Mouse (Mus musculus) embryonic facial prominence, embryonic 12.5 days (tissue): ENCODE data around the gene Adamts17. TPM values are rescaled to one million over a fixed set of nuclear protein-coding genes. Genes with fewer than 3 reads are reported as not detected.

Source experiments
- ATAC-seq: fragments of 200-750 bp; cut with Nextera tagmentation; 2 replicates; pipeline ENCODE4 v1.8.0; 2017; ENCODE audit not compliant: insufficient number of reproducible peaks, insufficient read depth, low FRiP score, low TSS enrichment
- H3K27ac ChIP-seq: fragments of 300-500 bp; sonication (generic); 2 replicates; pipeline ENCODE4 v1.5.1; 2016; ENCODE audit warnings: mild to moderate bottlenecking
- H3K27me3 ChIP-seq: fragments of 300-500 bp; sonication (generic); 2 replicates; pipeline ENCODE4 v1.6.1; 2016; ENCODE audit warnings: mild to moderate bottlenecking, moderate library complexity
- H3K36me3 ChIP-seq: fragments of 300-500 bp; sonication (generic); 2 replicates; pipeline ENCODE4 v1.6.1; 2016; ENCODE audit warnings: mild to moderate bottlenecking
- H3K4me1 ChIP-seq: fragments of 300-500 bp; sonication (generic); 2 replicates; pipeline ENCODE4 v1.6.1; 2016
- H3K4me2 ChIP-seq: fragments of 300-500 bp; sonication (generic); replicated peaks from 2 replicates; pipeline ENCODE4 v1.6.1; 2016; ENCODE audit warnings: mild to moderate bottlenecking, moderate library complexity
- H3K4me3 ChIP-seq: fragments of 300-500 bp; sonication (generic); 2 replicates; pipeline ENCODE4 v1.5.1; 2016; ENCODE audit warnings: mild to moderate bottlenecking
- H3K9ac ChIP-seq: fragments of 300-500 bp; sonication (generic); 2 replicates; pipeline ENCODE4 v1.6.1; 2016; ENCODE audit warnings: mild to moderate bottlenecking, moderate library complexity
- H3K9me3 ChIP-seq: fragments of 300-500 bp; sonication (generic); 2 replicates; pipeline ENCODE4 v1.6.1; 2016; ENCODE audit warnings: mild to moderate bottlenecking, moderate library complexity
- WGBS: fragments of 180-500 bp; shearing (Covaris S2); methylation state at CpG from one replicate; pipeline ENCODE4 v1.1.7; 2016; 5-methylcytosine and 5-hydroxymethylcytosine counted together
- polyA plus RNA-seq: library from polyadenylated mRNA; unstranded; fragments of >200 nt; fragmentation: Nextera tagmentation; extraction: Ambion mirVana; gene quantifications from 2 replicates; pipeline ENCODE4 v1.2.1, GENCODE M21; 2016

The Adamts17 gene
- polyA plus RNA-seq, 1 experiment from 2014 or later, result 13.8 TPM

DNA sequence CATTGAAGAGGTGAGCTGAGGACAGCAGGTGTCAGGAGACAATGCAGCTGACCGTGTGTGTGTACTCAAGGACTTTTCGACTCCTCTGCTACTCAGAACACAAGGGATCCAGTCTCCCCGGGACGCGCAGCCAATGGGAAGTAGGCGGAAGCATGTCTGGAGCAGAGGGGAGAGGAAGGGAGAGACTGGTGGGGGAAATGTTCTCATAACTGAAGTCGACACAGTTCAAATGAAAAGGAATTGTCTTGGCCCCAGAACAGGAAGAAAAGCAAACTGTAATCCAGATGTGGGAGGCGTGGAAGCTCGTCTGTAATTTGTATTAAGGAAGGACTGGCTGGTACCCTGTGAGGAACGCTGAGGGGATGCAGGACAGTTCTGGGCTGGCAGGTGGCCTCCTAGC is 135.3 kb downstream of the Adamts17 start:
- H3K27me3 ChIP-seq, result no peaks in the 10 kb centered on the region
- H3K9ac ChIP-seq, result no peak overlapping the region
- WGBS, result 47% methylated on average over 10 of the region's 10 CpGs
- H3K9me3 ChIP-seq, result no peaks in the 10 kb centered on the region
- no peak overlapping the region for H3K4me3 ChIP-seq
- no peak overlapping the region for H3K4me2 ChIP-seq
- no peak for ATAC-seq
- H3K4me1 ChIP-seq, result peaks cover 10% of the 10 kb centered on the region
- H3K36me3 ChIP-seq, result no peaks in the 10 kb centered on the region
- no peak overlapping the region for H3K27ac ChIP-seq

GRCm38 (mm10) chr7:66976371-66976770 is 136.8 kb downstream of the Adamts17 start:
- H3K9me3 ChIP-seq, result no peaks in the 10 kb centered on the region
- ATAC-seq, result no peak
- no peak overlapping the region for H3K4me2 ChIP-seq
- 94% methylated on average over 9 of the region's 9 CpGs for WGBS
- H3K4me1 ChIP-seq, result peaks cover 6% of the 10 kb centered on the region
- no peak overlapping the region for H3K27ac ChIP-seq
- no peak overlapping the region for H3K4me3 ChIP-seq
- no peak overlapping the region for H3K9ac ChIP-seq
- H3K27me3 ChIP-seq, result no peaks in the 10 kb centered on the region
- no peaks in the 10 kb centered on the region for H3K36me3 ChIP-seq

DNA sequence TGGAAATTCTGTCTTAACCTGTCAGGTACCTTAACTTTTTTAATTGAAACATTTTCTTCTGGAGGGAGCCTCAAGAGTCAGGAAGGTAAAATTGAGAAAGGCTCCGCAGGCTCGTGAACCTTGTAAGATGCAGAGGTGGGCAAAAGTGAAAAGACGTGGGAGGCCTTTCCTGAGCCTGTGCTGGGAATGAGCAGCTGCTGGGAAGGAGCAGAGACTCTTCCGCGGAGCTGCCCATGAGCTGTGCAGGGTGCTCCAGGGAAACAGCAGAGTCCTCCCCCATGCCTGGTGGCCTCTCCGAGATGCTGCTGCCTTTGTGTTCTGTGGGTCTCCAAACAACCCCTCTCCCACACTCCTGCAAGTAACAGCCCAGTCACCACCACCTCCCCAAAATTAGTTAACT is 142.1 kb downstream of the Adamts17 start:
- H3K9me3 ChIP-seq, result no peaks in the 10 kb centered on the region
- no peaks in the 10 kb centered on the region for H3K27me3 ChIP-seq
- H3K4me1 ChIP-seq, result no peaks in the 10 kb centered on the region
- H3K9ac ChIP-seq, result no peak overlapping the region
- H3K36me3 ChIP-seq, result no peaks in the 10 kb centered on the region
- H3K4me2 ChIP-seq, result no peak overlapping the region
- no peak overlapping the region for H3K27ac ChIP-seq
- H3K4me3 ChIP-seq, result no peak overlapping the region
- WGBS, result 76% methylated on average over 6 of the region's 6 CpGs
- ATAC-seq, result no peak

DNA sequence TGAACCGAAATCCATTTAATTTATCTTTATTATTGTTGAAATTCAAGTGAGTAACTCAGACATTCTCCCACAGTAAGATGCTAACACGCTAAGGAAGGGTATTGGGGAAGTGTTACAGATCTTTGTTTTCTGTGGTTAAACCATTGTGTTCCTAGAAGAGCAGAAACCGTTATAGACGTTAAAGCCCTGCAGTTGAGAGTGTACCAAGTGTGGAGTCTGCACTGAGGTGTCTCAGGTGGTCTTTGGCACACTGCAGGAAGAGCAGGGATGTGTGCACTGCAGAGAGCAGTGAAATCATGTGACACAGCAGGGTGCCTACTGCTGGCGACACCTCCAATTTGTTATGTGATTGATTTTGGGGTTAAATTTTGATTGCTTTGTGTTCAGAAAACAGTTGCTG is 142.5 kb downstream of the Adamts17 start:
- H3K4me2 ChIP-seq, result no peak overlapping the region
- no peak overlapping the region for H3K27ac ChIP-seq
- H3K4me1 ChIP-seq, result no peaks in the 10 kb centered on the region
- 77% methylated on average over 5 of the region's 5 CpGs for WGBS
- no peak for ATAC-seq
- H3K27me3 ChIP-seq, result no peaks in the 10 kb centered on the region
- no peak overlapping the region for H3K4me3 ChIP-seq
- H3K36me3 ChIP-seq, result no peaks in the 10 kb centered on the region
- no peak overlapping the region for H3K9ac ChIP-seq
- no peaks in the 10 kb centered on the region for H3K9me3 ChIP-seq

- 94% methylated on average over 4 of the region's 4 CpGs for WGBS
- no peaks in the 10 kb centered on the region for H3K9me3 ChIP-seq
- ATAC-seq, result no peak
- no peak overlapping the region for H3K27ac ChIP-seq
- H3K4me2 ChIP-seq, result no peak overlapping the region
- no peaks in the 10 kb centered on the region for H3K4me1 ChIP-seq
- H3K9ac ChIP-seq, result no peak overlapping the region
- no peaks in the 10 kb centered on the region for H3K27me3 ChIP-seq
- H3K4me3 ChIP-seq, result no peak overlapping the region
- H3K36me3 ChIP-seq, result no peaks in the 10 kb centered on the region
These were observed 148.1 kb downstream of the Adamts17 start for GRCm38 (mm10) chr7:66987671-66988070.

GRCm38 (mm10) chr7:66988441-66988840 is 148.9 kb downstream of the Adamts17 start:
- H3K27me3 ChIP-seq, result no peaks in the 10 kb centered on the region
- H3K4me1 ChIP-seq, result no peaks in the 10 kb centered on the region
- H3K4me2 ChIP-seq, result no peak overlapping the region
- ATAC-seq, result no peak
- H3K36me3 ChIP-seq, result no peaks in the 10 kb centered on the region
- H3K9ac ChIP-seq, result no peak overlapping the region
- no peak overlapping the region for H3K4me3 ChIP-seq
- WGBS, result 90% methylated on average over 3 of the region's 3 CpGs
- H3K9me3 ChIP-seq, result no peaks in the 10 kb centered on the region
- H3K27ac ChIP-seq, result no peak overlapping the region

GRCm38 (mm10) chr7:66989357-66990045 is 150.0 kb downstream of the Adamts17 start:
- Histone ChIP-seq H3K9me3 (no peaks in the 10 kb centered on the region), H3K9ac (no peak overlapping the region), H3K4me1 (no peaks in the 10 kb centered on the region), H3K27ac (no peak overlapping the region), H3K4me2 (no peak overlapping the region), H3K4me3 (no peak overlapping the region), H3K36me3 (no peaks in the 10 kb centered on the region), H3K27me3 (no peaks in the 10 kb centered on the region)
- WGBS, result 84% methylated on average over 3 of the region's 3 CpGs
- ATAC-seq, result no peak

DNA sequence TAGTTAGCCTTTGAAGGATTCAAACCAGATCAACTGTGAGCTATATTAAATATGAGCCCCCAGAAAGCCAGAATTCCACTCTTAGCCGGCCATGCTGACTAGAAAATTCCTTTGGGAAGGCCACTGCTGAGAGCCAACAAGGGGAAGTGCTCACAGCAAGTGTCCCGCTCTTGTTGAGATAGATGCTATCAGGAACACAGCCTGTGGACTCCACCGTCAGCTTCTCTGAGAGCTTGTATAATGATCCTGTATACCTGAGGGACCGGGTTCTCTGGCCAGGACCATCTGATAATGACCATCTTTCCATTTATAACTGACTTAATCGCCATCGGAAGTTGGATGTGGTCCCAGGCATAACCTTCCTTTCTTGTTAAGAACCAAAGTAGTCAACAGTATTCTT is 159.3 kb downstream of the Adamts17 start:
- H3K4me1 ChIP-seq, result no peaks in the 10 kb centered on the region
- no peaks in the 10 kb centered on the region for H3K27me3 ChIP-seq
- H3K36me3 ChIP-seq, result no peaks in the 10 kb centered on the region
- WGBS, result 85% methylated on average over 6 of the region's 6 CpGs
- no peak overlapping the region for H3K9ac ChIP-seq
- no peak for ATAC-seq
- H3K4me3 ChIP-seq, result no peak overlapping the region
- H3K9me3 ChIP-seq, result no peaks in the 10 kb centered on the region
- H3K4me2 ChIP-seq, result no peak overlapping the region
- H3K27ac ChIP-seq, result no peak overlapping the region

DNA sequence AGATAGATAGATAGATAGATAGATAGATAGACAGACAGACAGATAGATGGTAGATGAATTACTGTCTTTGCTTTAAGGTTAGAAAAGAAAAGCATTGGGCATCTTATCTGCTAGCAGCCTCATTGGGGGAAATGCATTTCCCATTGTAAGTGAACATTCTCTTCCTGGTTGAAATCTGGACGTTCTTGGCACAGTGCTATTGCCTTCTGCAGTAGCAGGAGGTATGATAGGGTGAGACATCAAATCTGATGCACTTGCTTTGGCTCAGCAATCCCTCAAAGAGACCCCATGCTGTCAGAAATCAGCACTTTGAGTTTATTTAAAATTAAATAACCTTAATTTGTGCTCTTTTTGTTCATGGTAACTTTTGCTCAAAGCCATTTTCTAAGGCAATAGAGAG is 164.1 kb downstream of the Adamts17 start:
- no peaks in the 10 kb centered on the region for H3K9me3 ChIP-seq
- H3K9ac ChIP-seq, result no peak overlapping the region
- H3K4me3 ChIP-seq, result no peak overlapping the region
- H3K4me2 ChIP-seq, result no peak overlapping the region
- H3K4me1 ChIP-seq, result no peaks in the 10 kb centered on the region
- ATAC-seq, result no peak
- H3K27ac ChIP-seq, result no peak overlapping the region
- 63% methylated on average over 1 of the region's 1 CpGs for WGBS
- H3K27me3 ChIP-seq, result no peaks in the 10 kb centered on the region
- H3K36me3 ChIP-seq, result peaks cover 1% of the 10 kb centered on the region; the same call in 1 of the 2 replicates

DNA sequence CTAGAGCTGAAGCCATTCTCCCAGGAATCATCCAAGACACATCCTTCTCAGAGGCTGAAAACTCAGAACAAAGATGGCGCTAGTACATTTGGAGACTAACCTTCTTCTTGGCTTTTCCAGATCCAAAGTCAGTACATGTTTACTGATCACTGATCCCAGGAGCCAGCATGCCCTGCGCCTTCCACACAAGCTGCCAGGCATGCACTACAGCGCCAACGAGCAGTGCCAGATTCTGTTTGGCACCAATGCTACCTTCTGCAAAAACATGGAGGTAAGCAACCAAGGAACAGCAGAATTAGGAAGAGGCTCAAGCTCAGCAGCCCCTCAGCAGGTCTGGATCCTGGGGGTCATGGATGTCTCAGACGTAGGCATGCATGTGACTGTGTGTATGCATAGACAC is 164.7 kb downstream of the Adamts17 start:
- H3K4me2 ChIP-seq, result no peak overlapping the region
- WGBS, result 94% methylated on average over 5 of the region's 5 CpGs
- no peaks in the 10 kb centered on the region for H3K4me1 ChIP-seq
- no peaks in the 10 kb centered on the region for H3K27me3 ChIP-seq
- H3K4me3 ChIP-seq, result no peak overlapping the region
- no peak for ATAC-seq
- H3K9me3 ChIP-seq, result no peaks in the 10 kb centered on the region
- peaks cover 3% of the 10 kb centered on the region; the same call in 1 of the 2 replicates for H3K36me3 ChIP-seq
- H3K27ac ChIP-seq, result no peak overlapping the region
- H3K9ac ChIP-seq, result no peak overlapping the region

DNA sequence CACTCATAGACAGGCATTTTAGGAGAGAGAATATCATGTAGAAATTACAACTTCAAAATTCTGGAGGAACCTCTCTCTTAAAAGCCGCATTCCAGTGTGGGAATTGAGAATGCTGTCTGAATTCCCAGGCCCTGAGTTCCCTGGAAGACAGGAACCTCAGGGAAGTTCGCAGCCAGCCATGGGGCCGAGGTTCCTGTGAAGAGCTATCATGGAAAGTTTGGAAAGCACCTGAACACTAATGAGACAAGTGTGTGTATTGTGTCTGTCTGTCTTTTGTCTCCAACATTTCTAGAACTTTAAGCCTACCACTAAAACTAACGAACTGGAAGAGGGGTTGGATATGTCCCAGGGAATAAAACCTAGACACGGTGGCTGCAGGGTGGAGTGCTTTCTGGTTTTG is 170.3 kb downstream of the Adamts17 start:
- no peaks in the 10 kb centered on the region for H3K4me1 ChIP-seq
- H3K9me3 ChIP-seq, result no peaks in the 10 kb centered on the region
- no peak overlapping the region for H3K4me2 ChIP-seq
- WGBS, result 85% methylated on average over 5 of the region's 5 CpGs
- H3K4me3 ChIP-seq, result no peak overlapping the region
- peaks cover 3% of the 10 kb centered on the region; the same call in 1 of the 2 replicates for H3K36me3 ChIP-seq
- ATAC-seq, result no peak
- no peak overlapping the region for H3K9ac ChIP-seq
- no peaks in the 10 kb centered on the region for H3K27me3 ChIP-seq
- H3K27ac ChIP-seq, result no peak overlapping the region

DNA sequence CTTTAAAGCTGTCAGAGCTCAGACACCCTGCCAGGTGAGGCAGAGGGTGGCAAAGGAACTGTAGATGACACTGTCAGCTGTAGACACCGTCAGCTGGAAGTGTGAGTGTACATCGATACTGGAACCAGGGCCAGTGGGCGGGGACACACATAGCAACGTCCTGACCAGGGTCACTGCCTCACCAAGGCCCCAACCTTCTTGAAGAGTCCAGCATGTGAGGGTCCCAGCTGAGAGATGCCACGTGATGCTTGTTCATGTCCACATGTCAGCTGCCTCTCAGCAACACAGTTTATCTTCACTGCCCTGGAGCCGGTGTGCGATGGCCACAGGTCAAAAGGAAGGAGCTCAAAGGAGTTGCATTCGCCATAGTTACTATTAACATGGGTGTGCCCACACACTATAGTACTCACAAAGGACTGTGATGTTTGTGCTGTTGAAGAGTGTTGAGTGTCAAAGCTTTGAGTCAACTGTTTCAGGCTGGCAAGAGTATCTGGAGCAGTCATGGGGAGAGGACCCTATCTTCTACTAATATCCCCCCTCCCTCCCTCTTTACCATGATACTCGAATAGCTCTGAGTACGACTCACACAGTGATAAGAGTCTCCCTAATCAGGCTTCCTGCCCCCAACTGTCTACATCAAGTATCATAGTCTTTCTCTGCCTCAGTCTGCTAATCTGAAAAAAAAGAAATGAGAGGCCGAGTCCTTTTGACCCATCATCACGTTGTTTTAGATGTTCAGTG is 172.6 kb downstream of the Adamts17 start:
- no peak for ATAC-seq
- H3K4me3 ChIP-seq, result no peak overlapping the region
- H3K9ac ChIP-seq, result no peak overlapping the region
- no peaks in the 10 kb centered on the region for H3K27me3 ChIP-seq
- no peaks in the 10 kb centered on the region for H3K9me3 ChIP-seq
- no peak overlapping the region for H3K4me2 ChIP-seq
- no peaks in the 10 kb centered on the region for H3K4me1 ChIP-seq
- H3K36me3 ChIP-seq, result peaks cover 3% of the 10 kb centered on the region; the same call in 1 of the 2 replicates
- WGBS, result 84% methylated on average over 12 of the region's 12 CpGs
- no peak overlapping the region for H3K27ac ChIP-seq
